Mouse (Mus musculus): Measurements from ENCODE around the gene Rbfox2. TPM values are rescaled to one million over a fixed set of nuclear protein-coding genes. Genes with fewer than 3 reads are reported as not detected.

The Rbfox2 gene
- total RNA-seq, 1 experiment from 2014 or later, result 0.29 TPM

DNA sequence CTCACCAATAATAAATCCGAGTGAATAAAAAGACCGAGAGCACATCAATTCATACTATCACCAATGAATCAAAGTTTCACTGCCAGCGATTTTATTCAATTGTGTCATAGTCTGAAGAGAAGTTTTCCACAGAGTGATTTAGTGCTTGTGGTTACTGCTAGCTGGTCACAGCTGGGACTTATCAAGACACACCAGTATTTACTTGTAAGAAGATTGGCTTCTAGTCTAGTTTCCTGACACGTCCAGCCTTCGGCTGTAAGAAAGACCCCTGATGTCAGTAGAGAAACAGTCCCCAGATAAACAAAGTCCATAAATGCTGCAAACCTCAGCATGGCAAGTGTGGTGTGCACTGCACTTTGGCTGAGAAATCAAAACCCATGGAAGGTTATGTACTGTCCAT, 145.4 kb downstream of the Rbfox2 start:
- no peak for ATAC-seq (replicated peaks; ENCODE audit: insufficient number of reproducible peaks, low FRiP score, low TSS enrichment, poor library complexity, severe bottlenecking)

DNA sequence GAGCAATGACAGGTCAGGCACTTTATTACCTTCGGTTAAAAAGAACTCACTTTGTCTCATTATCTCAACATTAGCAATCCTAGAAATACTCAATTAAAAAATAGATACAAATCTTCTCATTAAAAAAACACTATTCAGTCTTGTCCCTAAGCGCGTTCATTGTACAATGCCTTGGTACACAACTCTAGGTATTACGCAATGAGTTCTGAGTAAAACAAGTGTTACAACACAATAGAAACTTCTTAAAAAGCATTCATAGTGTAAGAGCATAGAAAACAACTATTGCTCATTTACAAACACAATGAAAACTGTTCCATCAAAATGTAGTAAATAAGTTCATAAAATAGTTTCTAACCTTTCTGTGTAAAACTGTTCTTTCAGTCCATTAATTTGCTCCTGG, 146.0 kb downstream of the Rbfox2 start:
- ATAC-seq (replicated peaks; ENCODE audit: insufficient number of reproducible peaks, low FRiP score, low TSS enrichment, poor library complexity, severe bottlenecking), result no peak

DNA sequence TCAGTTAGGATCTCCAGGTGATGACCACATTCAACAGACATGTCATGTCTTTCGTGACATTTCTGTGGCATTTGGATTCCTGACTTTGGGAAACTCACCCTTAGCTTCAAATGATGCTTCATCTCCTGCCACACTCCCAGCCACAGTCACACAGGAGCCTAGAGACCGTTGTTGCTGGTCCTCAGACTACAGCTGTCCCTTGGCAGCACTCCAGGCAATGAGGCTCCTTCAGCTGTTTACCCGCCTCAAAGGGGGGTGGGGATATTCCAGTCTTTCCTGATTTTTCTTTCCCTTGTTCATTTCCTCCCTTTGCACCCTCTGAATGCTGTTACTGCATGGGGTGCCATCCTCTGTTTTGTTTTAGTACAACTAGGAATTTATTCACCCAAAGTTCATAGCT, 150.3 kb downstream of the Rbfox2 start:
- ATAC-seq (replicated peaks; ENCODE audit: insufficient number of reproducible peaks, low FRiP score, low TSS enrichment, poor library complexity, severe bottlenecking), result no peak

DNA sequence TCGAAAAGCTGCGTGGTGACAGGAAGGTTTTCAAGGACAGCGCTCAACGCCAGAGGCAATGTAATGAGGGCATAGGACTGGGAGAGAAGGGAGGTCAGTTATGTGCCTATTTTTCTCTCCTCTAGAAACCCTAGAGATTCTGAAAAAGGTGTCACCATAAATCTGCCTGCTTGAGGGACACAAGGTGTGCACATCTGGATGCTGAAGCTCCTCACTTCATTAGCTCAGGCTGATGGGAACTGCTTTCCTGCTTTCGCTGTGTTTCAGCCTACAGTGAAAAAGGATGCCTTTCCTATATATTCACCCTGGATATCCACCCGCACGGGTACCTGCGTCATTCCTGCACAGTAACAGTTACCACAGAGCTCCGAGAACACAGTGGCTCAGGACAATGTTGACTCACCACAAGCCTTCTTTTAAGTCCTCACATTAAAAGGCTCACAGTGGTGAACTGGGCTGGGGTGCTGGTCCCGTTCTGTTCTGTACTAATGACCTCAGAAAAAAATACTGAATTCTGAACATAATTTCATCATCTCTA, 152.5 kb downstream of the Rbfox2 start:
- no peak for ATAC-seq (replicated peaks; ENCODE audit: insufficient number of reproducible peaks, low FRiP score, low TSS enrichment, poor library complexity, severe bottlenecking)

DNA sequence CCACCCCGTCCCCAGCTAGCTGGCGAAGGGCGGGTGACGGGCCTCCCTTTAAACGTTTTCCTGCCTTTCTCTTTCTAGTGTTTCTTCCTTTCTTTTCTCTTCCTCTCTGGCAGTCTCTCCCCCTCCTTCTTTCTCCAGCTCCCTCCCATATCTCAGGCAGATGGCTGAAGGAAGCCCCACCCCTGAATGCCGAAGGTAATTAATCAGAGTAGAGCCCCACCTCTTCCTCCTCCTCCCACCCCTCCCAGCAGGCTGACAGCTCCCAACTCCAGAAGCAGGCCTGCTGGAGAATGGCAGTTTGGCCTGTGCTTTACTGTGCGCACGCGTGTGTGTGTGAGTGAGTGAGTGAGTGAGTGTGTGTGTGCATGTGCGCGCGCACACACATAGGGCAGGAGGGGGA, 153.2 kb downstream of the Rbfox2 start:
- no peak for ATAC-seq (replicated peaks; ENCODE audit: insufficient number of reproducible peaks, low FRiP score, low TSS enrichment, poor library complexity, severe bottlenecking)

DNA sequence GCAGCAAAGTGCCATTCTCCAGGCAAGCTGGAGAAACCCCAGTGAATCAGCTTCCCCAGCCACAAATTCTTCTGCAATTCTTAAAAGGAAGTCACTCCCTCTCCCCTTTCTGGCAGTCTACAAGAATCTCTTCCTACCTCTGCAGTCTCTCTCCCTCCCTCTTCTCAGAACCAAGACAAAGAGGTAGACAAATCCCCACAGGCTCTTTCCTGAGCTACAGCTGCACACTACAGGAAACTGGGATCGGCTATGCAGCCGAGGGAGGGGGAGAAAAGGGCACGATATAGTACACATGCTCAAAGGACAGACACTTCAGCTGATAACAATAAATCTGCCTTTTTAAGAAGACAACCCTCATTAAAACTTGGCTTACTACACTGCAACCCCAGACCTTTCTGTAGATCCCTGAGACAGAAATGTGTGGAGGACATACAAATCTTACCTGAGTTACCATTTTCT, 153.7 kb downstream of the Rbfox2 start:
- ATAC-seq (replicated peaks; ENCODE audit: insufficient number of reproducible peaks, low FRiP score, low TSS enrichment, poor library complexity, severe bottlenecking), result no peak

DNA sequence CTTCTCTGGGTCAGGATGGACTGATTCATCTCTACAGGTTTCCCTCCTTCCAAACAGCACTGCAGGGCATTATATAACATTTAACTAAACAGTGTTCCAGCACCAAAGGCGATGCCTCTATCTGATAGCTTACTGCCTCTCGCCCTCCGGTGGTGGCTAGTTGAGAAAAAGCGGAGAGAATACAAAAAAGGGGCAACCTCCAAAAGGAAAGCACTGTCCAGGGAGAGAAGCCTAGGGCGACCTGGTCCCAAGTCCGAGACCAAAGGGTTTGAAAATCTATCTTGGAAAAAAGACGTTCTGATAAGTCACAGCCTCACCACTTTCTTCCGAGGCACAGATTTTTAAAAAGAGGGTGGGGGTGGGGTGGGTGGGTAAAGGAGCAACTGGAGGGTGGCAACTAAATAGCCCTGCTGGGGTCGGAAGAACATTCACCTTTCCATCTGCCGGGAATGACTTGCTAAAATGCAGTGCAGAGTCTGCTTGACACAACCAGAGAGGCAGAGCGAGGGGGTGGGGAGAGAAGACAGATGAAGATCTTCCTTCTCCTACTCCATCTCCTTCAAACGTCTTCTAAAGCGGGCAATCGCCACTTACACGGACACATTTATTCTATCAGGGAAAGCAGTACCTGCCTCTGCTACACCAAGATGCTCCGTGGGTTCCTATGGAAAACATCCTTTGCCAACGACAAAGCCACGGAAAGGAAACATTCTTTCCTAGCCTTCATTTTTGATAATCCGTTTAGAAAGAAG, 154.3 kb downstream of the Rbfox2 start:
- no peak for ATAC-seq (replicated peaks; ENCODE audit: insufficient number of reproducible peaks, low FRiP score, low TSS enrichment, poor library complexity, severe bottlenecking)

DNA sequence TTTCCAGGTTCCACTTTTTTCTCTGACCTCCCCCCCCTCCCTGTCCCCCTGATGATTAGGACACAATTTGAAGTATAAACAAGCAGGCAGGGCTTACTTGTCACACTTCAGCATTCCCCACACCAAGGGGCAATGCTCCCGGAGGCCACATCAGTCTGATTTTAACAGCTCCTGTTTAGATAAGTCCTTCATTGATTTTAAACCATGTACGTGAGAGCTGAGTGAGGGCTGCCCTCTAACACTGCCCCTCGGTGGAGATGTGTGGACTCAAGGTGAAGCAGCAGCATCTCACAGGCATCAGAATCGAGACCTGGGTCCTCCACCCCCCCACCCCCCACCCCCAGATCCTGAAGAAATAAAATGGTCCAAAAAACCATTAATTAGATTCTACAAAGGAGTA, 155.0 kb downstream of the Rbfox2 start:
- ATAC-seq (replicated peaks; ENCODE audit: insufficient number of reproducible peaks, low FRiP score, low TSS enrichment, poor library complexity, severe bottlenecking), result no peak

DNA sequence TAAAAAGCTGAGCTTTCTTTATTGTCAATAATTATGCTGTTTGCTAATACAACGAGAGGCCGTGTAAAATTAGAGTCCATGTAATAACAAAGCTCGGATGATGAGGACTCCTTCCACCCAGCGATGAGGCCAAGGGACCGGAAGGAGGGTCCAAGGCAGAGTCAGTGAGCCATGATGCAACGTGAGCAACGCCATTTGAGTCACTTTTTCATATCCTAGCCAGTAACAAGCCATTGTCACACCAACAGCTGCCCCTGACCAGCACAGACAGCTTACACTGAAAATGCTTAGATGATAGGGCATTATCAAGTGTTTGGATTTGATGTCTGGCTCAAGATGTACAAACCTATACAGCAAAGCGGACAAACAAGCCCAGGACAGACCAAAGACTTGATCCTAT, 155.6 kb downstream of the Rbfox2 start:
- ATAC-seq (replicated peaks; ENCODE audit: insufficient number of reproducible peaks, low FRiP score, low TSS enrichment, poor library complexity, severe bottlenecking), result no peak

DNA sequence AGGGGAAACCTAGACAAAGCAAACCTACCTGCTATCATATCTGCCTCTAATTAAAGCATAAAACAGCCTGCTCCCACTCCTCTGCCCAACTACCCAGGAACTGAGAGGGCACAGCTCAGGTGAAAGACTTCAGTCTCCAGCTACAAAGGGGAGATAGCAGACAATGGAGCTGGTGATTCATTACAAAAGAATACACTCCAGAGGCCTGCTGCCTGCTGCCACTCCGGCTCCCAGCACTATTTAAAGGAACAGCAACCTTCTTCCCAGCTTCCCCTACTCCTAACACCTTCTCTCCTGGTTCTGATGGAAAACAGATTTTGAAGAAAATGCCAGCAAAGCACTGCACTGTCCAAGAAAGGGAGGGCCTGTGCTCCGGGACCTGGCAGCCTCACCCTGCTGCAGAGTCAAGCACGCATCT, 156.4 kb downstream of the Rbfox2 start:
- no peak for ATAC-seq (replicated peaks; ENCODE audit: insufficient number of reproducible peaks, low FRiP score, low TSS enrichment, poor library complexity, severe bottlenecking)

DNA sequence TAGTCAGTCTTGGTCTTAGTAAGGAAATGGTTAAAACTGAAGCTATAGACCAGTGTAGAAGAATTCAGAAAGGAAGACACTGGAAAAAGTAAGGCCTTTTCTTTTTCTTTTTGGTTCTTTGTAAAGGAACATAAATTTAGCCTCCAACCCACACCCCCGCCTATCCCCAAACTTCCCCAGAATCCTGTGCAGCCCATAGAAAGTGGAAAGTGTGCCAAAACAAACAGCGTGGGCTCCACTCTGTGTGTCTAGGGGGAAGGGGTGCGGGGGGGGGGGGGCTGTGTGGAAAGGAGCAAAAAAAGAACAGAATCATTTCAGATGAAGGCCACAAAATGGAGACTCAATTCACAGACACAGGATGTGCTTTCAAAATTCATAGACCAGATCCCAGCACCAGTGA, 156.8 kb downstream of the Rbfox2 start:
- ATAC-seq (replicated peaks; ENCODE audit: insufficient number of reproducible peaks, low FRiP score, low TSS enrichment, poor library complexity, severe bottlenecking), result no peak

DNA sequence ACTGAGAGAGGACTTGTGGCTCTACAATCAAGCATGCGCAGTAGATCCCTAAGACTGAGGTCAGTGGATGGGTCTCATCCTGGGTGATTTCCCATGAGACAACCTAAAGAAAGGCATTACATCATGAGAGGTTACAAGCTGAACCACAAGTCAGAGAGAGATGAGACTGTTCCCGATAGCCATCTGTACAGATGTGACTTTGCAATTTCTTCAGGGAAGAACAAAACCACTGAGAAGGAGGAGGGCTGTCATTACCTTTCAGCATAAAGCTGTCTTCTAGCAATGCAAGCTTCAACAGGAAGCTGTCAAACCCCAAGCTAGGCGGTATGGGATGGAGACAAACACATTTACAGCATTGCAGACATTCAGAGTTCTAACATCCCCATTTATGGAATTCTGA, 157.3 kb downstream of the Rbfox2 start:
- ATAC-seq (replicated peaks; ENCODE audit: insufficient number of reproducible peaks, low FRiP score, low TSS enrichment, poor library complexity, severe bottlenecking), result no peak

DNA sequence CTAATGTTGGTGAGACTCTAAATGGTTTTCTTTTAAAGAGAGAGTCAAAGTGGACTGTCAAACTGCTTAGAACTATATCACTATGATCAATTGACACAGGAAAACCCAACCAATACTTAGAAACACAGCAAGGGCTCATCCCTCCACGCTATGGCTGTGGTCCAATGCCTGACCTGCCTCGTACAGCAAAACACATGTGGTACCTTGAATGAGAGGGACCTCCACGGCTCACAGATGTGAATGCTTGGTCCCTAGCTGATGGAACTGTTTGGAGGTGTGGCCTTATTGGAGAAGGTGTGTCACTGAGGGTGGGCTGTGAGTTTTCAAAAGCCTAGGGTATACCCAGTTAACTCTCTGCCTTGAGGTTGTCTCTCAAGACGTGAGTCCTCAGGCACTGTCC, 159.9 kb downstream of the Rbfox2 start:
- ATAC-seq (replicated peaks; ENCODE audit: insufficient number of reproducible peaks, low FRiP score, low TSS enrichment, poor library complexity, severe bottlenecking), result no peak

DNA sequence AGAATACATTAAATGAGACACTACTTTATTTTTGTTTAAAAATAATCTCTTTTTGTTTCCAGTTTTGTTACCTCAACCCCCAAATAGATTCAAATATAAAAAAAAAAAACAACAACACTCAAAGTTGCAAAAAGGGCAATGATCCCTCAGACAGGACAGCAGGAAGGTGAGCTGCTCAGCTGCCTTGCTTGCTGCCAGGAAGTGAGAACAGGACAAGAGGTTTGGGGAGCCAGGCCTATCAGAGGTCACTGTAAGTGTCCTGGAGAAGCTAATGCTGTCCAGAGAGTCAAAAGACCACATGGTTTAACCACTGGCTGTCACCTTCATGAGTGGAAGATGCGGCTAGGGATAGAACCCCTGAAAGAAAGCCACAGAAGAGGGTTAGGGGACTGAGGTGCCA, 161.8 kb downstream of the Rbfox2 start:
- no peak for ATAC-seq (replicated peaks; ENCODE audit: insufficient number of reproducible peaks, low FRiP score, low TSS enrichment, poor library complexity, severe bottlenecking)

DNA sequence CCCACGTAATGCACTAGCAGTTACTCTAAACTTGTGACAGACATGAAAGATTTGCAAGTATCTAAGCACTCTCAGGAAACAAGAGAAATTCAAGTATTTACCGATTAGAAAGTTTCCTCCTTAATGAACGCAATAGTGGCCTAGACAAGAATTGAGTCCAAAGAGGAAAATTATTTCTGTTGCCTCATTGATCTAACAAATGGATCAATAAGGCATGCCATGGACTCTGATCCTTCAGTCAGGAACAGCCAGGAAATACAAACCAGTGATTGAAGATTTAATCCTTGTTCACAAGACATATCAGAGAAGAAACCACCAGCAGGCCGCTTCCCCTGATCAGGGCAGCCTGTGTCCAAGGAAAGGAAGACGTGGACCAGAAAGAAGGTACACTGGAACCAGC, 164.0 kb downstream of the Rbfox2 start:
- ATAC-seq (replicated peaks; ENCODE audit: insufficient number of reproducible peaks, low FRiP score, low TSS enrichment, poor library complexity, severe bottlenecking), result no peak

DNA sequence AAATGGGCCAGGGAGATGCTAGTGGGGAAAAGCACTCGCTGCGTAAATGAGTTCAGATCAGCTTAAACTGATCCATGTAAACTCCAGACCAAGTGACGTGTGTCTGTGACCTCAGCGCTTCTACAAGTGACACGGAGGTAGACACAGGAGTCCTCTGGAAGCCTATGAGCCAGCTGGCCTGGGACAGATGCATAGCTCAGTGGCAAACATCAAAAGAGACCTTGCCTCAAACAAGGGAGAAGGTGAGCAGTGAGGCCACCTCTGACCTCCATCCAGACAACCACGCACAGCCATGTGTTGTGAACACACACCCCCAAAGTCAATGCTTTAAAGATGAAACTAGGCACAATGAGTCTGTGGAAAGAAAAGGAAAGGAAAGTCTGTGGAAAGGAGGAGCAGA, 164.5 kb downstream of the Rbfox2 start:
- ATAC-seq (replicated peaks; ENCODE audit: insufficient number of reproducible peaks, low FRiP score, low TSS enrichment, poor library complexity, severe bottlenecking), result no peak

DNA sequence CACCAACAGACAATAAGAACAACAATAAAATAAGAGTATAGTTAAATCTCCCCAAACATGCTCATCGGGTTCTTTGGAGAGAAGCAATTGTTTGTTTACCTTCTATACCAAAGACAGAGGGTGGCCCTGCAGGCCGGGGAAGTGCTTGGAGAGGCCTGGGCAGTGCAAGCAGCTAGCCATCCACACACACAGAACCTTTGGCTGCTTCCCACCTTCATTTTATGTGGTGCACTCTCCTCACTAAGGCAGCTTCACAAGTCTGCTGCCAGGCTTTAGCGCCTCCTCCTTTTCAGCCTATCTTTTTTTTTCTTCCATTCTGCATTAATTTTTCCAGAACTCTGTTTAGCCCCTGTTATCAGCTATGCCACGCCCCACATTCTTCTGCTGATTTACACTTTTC, 165.1 kb downstream of the Rbfox2 start:
- no peak for ATAC-seq (replicated peaks; ENCODE audit: insufficient number of reproducible peaks, low FRiP score, low TSS enrichment, poor library complexity, severe bottlenecking)

DNA sequence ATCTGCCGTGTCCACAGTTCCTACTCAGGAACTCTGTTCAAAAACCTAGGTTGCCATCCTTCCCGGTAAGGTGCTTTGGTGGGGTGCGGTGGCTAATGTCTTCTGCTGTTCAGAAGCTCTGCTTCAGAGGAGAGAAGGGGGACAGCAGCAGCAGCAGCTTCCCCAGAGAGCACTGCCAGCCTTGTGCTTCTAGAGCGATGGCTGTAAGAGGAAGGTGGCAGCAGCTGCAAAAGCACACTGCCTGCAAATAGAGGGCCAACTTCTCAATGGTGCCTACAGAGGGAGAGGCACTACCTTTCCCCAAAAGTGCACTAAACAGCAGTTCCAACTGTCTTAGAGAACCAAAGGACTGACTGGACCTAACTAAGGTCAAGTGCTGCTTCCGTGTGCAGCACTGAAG, 168.5 kb downstream of the Rbfox2 start:
- no peak for ATAC-seq (replicated peaks; ENCODE audit: insufficient number of reproducible peaks, low FRiP score, low TSS enrichment, poor library complexity, severe bottlenecking)

DNA sequence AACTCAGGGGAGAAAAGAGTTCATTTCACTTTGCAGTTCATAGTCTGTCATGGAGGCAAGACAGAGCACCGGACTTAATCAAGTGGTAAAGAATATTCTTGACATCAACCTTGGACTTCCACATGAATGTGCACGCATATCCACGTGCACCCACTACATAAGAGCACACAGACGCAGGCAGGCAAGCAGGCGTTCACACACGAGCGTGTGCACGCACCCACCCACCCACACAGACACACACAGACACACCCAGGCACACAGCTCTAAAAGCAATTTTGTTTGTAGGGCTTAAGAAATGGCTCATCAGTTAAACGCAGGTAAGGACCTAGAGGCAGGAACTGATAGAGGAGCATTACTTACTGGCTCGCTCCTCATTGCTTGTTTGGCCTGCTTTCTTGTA, 172.3 kb downstream of the Rbfox2 start:
- no peak for ATAC-seq (replicated peaks; ENCODE audit: insufficient number of reproducible peaks, low FRiP score, low TSS enrichment, poor library complexity, severe bottlenecking)

DNA sequence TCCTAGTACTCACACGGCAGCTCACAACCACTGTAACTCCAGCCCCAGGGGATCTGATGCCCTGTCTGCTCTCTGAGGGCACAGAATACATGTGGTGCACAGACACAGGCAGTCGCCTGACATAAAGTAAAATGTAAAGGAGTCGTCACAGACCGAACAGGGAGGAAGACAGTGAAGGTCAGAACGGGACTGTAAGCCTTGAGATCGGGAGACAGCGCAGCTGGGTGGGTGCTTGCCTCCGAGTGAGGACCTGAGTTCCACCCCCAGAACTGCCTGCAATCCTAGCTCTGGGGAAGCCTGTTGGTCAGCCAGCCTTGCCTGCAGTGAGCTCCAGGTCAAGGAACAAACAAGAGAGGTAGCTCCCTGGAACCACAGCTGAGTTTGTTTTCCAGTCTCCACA, 177.7 kb downstream of the Rbfox2 start:
- no peak for ATAC-seq (replicated peaks; ENCODE audit: insufficient number of reproducible peaks, low FRiP score, low TSS enrichment, poor library complexity, severe bottlenecking)

DNA sequence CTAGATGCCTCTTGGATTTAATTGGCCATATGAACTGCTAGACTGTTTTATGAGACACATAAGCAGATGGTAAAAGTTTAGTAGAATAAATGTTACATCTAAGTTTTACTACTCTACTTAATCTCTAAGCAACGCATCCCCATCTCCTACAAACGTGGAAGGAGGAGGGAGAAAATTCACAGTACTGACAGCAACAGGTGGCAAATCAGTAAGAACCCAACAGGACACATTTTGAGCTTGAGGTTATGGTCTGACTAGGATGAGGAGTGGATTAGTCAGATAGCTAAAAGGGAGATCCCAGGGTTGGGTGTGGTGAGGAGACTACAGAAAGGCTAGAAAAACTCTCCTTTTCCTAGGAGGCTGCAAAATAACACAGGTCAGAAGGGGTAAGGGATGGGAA, 179.1 kb downstream of the Rbfox2 start:
- no peak for ATAC-seq (replicated peaks; ENCODE audit: insufficient number of reproducible peaks, low FRiP score, low TSS enrichment, poor library complexity, severe bottlenecking)
